Mouse (Mus musculus): ENCODE measurements around the gene Cenpo. TPM values are rescaled to one million over a fixed set of nuclear protein-coding genes. Genes with fewer than 3 reads are reported as not detected.
A peak's percentile ranks its signal among the peaks of the same experiment; 100 is the strongest.

Cenpo gene
- total and polyA plus RNA-seq, 2 experiments from 2014 or later, result 5.2 to 5.7 TPM

DNA sequence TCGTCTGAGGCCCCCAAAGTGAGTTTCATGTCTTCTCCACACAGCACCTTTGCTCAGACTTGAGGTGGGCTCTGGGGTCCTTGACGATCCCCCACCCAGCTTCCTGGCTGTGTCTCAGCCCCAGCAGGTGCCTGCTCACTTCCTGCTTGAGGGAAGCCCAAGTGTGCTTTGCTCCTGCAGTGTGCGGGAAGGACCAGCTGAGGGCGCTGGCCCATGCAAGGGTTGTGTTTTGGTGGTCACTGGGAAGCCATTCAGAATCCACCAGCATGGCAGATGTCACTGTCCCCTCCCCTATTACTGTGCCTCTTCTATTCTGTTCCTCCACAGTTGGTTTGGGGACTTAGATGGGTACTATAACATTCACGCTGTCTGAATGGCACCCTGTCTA, 45.0 kb downstream of the Cenpo start:
- Histone ChIP-seq H3K4me3 (ENCODE audit: low read length) (no peak overlapping the region), H3K4me2 (ENCODE audit: low read depth, low read length) (no peak overlapping the region), H3K9ac (replicated peaks; ENCODE audit: low read length) (no peak overlapping the region), H3K27ac (no peak overlapping the region), H3K36me3 (ENCODE audit: insufficient read depth, low read length) (no peaks in the 10 kb centered on the region), H3K4me1 (ENCODE audit: insufficient read depth, low read length) (no peaks in the 10 kb centered on the region), H3K27me3 (ENCODE audit: insufficient read depth, low read length) (no peaks in the 10 kb centered on the region), H3K9me3 (ENCODE audit: low read length) (no peaks in the 10 kb centered on the region)
- 39% methylated on average over 5 of the region's 5 CpGs for WGBS
- no peak for ATAC-seq
- peak; percentile 71 for TF ChIP-seq CTCF (IDR thresholded peaks at IDR 0.05; ENCODE audit: low read depth)
- peak; percentile 59 for DNase-seq (ENCODE audit: low spot score)

DNA sequence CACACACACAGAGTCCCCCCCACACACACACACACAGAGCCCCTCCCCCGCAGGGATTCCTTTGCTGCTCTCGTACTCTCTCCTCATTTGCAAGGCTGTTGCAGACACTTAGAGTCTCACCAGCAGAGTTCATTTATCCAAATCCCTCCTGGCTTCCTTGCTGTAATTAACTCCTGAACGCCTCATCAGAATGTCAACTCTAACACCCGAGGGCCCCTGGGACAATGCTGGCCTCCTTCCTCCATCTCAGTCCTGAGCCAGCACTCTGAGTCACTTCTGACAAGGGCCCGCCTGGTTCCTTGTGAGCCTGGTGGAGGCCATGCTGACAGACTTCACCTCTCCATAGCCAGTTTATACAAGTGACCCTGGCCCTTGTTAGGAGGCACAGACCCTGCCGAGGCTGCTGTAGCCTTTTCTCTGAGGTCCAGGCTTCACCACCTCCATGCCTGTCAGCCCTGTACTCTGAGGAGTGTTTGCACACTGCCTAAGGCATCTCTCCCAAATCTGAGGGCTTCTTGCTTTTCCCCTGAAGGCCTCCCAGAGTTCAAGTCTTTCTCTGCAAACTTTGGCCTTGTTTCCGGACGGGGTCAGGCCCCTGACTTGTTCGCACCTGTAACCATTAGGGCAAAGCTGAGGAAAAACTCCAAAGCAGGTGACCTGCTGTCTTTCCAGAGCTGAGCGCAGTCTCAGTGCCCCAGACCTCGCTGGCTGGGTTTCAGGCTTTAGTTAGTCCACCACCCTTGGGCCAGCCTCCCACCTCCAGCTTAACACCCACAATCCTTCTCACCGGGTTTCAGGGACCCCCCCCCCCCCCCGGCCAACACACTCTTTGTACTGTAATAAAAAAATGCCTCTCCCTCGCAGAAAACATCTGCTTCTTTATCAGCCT, 45.7 kb downstream of the Cenpo start:
- no peaks in the 10 kb centered on the region for H3K9me3 ChIP-seq (ENCODE audit: low read length)
- no peak overlapping the region for H3K4me2 ChIP-seq (ENCODE audit: low read depth, low read length)
- TF ChIP-seq CTCF (IDR thresholded peaks at IDR 0.05; ENCODE audit: low read depth), result no peak
- no peaks in the 10 kb centered on the region for H3K36me3 ChIP-seq (ENCODE audit: insufficient read depth, low read length)
- no peak overlapping the region for H3K4me3 ChIP-seq (ENCODE audit: low read length)
- H3K27me3 ChIP-seq (ENCODE audit: insufficient read depth, low read length), result no peaks in the 10 kb centered on the region
- peak overlapping the region; percentile 28 for H3K27ac ChIP-seq
- 32% methylated on average over 14 of the region's 14 CpGs for WGBS
- H3K4me1 ChIP-seq (ENCODE audit: insufficient read depth, low read length), result no peaks in the 10 kb centered on the region
- no peak overlapping the region for H3K9ac ChIP-seq (replicated peaks; ENCODE audit: low read length)
- peak; percentile 82 for ATAC-seq
- DNase-seq (ENCODE audit: low spot score), result peak; percentile 75

DNA sequence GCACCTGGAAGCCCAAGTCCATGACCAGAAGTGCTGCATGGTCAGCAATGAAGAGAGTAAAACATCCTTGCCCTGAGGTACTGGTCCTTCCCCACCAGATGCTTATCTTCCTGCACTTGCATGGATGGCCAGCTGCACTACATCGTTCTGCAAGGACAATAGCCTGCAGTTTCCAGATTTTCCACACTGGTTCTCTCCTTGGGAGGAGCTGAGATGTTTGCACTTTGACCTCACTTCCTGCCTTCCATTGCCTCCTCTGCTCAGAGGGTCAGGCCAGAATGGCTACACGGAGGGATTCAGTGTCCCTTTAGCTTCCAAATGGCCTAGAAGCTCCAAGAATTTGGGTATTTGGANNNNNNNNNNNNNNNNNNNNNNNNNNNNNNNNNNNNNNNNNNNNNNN, 49.4 kb downstream of the Cenpo start:
- Histone ChIP-seq H3K9ac (replicated peaks; ENCODE audit: low read length) (no peak overlapping the region), H3K27ac (no peak overlapping the region), H3K36me3 (ENCODE audit: insufficient read depth, low read length) (no peaks in the 10 kb centered on the region), H3K4me3 (ENCODE audit: low read length) (no peak overlapping the region), H3K4me1 (ENCODE audit: insufficient read depth, low read length) (no peaks in the 10 kb centered on the region), H3K27me3 (ENCODE audit: insufficient read depth, low read length) (no peaks in the 10 kb centered on the region), H3K4me2 (ENCODE audit: low read depth, low read length) (no peak overlapping the region), H3K9me3 (ENCODE audit: low read length) (no peaks in the 10 kb centered on the region)
- ATAC-seq, result no peak
- TF ChIP-seq CTCF (IDR thresholded peaks at IDR 0.05; ENCODE audit: low read depth), result no peak
- no peak for DNase-seq (ENCODE audit: low spot score)
- 73% methylated on average over 2 of the region's 2 CpGs for WGBS

DNA sequence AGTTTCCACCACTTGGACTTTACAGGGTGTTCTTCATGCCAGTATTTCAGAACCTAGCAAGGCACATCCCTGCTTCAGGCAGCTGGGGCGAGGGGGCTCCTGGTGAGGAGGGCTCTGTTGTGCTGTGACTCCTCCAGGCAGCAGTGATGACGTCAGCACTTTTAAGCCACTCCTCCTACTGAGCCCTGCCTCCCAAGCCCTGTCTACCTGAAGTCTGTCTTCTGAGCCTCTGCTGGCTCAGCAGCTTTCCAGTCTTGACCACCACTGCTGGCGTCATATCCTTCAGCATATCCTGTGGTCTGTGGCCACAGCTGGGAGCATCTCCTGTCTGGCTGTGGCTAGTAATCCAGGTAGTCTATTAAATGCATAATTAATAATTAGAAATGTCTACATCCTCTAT, 53.6 kb downstream of the Cenpo start:
- no peak for TF ChIP-seq CTCF (IDR thresholded peaks at IDR 0.05; ENCODE audit: low read depth)
- H3K4me1 ChIP-seq (ENCODE audit: insufficient read depth, low read length), result no peaks in the 10 kb centered on the region
- no peak overlapping the region for H3K4me2 ChIP-seq (ENCODE audit: low read depth, low read length)
- H3K4me3 ChIP-seq (ENCODE audit: low read length), result no peak overlapping the region
- H3K27me3 ChIP-seq (ENCODE audit: insufficient read depth, low read length), result no peaks in the 10 kb centered on the region
- no peaks in the 10 kb centered on the region for H3K36me3 ChIP-seq (ENCODE audit: insufficient read depth, low read length)
- H3K9ac ChIP-seq (replicated peaks; ENCODE audit: low read length), result no peak overlapping the region
- no peak for DNase-seq (ENCODE audit: low spot score)
- WGBS, result 63% methylated on average over 3 of the region's 3 CpGs
- no peak overlapping the region for H3K27ac ChIP-seq
- no peak for ATAC-seq
- no peaks in the 10 kb centered on the region for H3K9me3 ChIP-seq (ENCODE audit: low read length)

DNA sequence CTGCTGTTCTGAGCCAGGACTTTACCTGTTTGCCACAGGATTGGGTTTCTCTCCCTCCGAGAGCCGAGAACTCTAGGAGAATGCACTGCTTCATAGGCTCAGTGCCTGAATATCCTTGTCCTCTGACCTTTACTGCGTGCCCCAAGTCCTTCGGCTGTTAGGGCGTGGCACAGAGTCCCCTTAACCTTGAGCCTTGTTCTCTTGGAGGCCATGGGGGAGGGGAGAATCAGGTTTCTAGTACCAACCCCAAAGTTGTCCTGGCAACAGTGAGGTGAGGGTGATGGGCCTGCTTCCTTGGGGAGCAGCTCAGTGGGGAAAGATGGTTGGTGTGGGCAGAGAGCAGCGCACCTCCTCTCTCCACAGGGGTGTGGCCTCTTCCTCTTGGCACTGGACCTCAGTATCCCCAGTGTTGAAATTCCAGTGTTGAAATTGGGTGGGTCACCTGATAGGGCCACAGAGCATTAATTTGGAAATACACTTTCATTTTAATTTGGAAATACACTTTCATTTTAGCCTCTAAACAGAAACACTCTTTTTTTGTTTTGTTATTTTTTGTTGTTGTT, 54.3 kb downstream of the Cenpo start:
- no peak overlapping the region for H3K4me3 ChIP-seq (ENCODE audit: low read length)
- no peaks in the 10 kb centered on the region for H3K36me3 ChIP-seq (ENCODE audit: insufficient read depth, low read length)
- H3K9ac ChIP-seq (replicated peaks; ENCODE audit: low read length), result no peak overlapping the region
- H3K4me1 ChIP-seq (ENCODE audit: insufficient read depth, low read length), result no peaks in the 10 kb centered on the region
- DNase-seq (ENCODE audit: low spot score) (no peak), ATAC-seq (no peak)
- no peaks in the 10 kb centered on the region for H3K27me3 ChIP-seq (ENCODE audit: insufficient read depth, low read length)
- 75% methylated on average over 6 of the region's 6 CpGs for WGBS
- no peak overlapping the region for H3K4me2 ChIP-seq (ENCODE audit: low read depth, low read length)
- H3K27ac ChIP-seq, result no peak overlapping the region
- TF ChIP-seq CTCF (IDR thresholded peaks at IDR 0.05; ENCODE audit: low read depth), result no peak
- no peaks in the 10 kb centered on the region for H3K9me3 ChIP-seq (ENCODE audit: low read length)

DNA sequence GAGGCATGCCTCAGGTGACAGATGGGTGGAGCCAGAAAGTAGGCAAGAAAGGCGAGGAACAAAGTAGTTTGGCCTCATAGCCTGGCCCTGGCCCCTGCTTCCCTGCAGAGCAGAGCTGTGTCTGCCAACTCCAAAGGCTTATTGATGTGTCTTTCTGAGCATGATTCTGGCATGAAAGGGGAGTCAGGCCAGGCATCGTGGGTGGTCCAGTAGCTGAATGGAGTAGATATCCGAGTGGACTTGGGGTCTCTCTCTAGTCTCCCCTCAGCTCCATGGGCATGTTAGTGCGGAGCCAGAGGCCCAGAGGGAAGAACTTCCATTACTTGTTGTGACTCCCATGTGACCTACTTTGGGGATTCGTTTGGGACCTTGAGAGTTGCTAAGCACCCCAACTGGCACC, 55.3 kb downstream of the Cenpo start:
- Histone ChIP-seq H3K4me1 (ENCODE audit: insufficient read depth, low read length) (no peaks in the 10 kb centered on the region), H3K27me3 (ENCODE audit: insufficient read depth, low read length) (no peaks in the 10 kb centered on the region), H3K4me2 (ENCODE audit: low read depth, low read length) (no peak overlapping the region), H3K27ac (no peak overlapping the region), H3K4me3 (ENCODE audit: low read length) (no peak overlapping the region), H3K9ac (replicated peaks; ENCODE audit: low read length) (no peak overlapping the region), H3K9me3 (ENCODE audit: low read length) (no peaks in the 10 kb centered on the region), H3K36me3 (ENCODE audit: insufficient read depth, low read length) (no peaks in the 10 kb centered on the region)
- 28% methylated on average over 5 of the region's 5 CpGs for WGBS
- no peak for TF ChIP-seq CTCF (IDR thresholded peaks at IDR 0.05; ENCODE audit: low read depth)
- ATAC-seq (peak; percentile 54; the same call in 1 of the 2 replicates), DNase-seq (ENCODE audit: low spot score) (peak; percentile 57)

All from hindbrain, postnatal 0 days (tissue).